Mouse (Mus musculus): ENCODE data around the gene Ice1.

The Ice1 gene

GRCm38 (mm10) chr13:70574216-70574615, 63.2 kb downstream of the Ice1 start:
- no peak for DNase-seq (ENCODE audit: low spot score in 2 of 2)

- no peak for DNase-seq (ENCODE audit: low spot score in 2 of 2)
These were observed 69.5 kb downstream of the Ice1 start for GRCm38 (mm10) chr13:70567889-70568288.

GRCm38 (mm10) chr13:70553456-70553855, 84.0 kb downstream of the Ice1 start:
- no peak for DNase-seq (ENCODE audit: low spot score in 2 of 2)

GRCm38 (mm10) chr13:70547457-70547856, 90.0 kb downstream of the Ice1 start:
- no peak for DNase-seq (ENCODE audit: low spot score in 2 of 2)

- no peak for DNase-seq (ENCODE audit: low spot score in 2 of 2)
These were observed 92.2 kb downstream of the Ice1 start for GRCm38 (mm10) chr13:70545261-70545660.

- DNase-seq (ENCODE audit: low spot score in 2 of 2): no peak
These were observed 97.6 kb downstream of the Ice1 start for GRCm38 (mm10) chr13:70539842-70540241.

- DNase-seq (ENCODE audit: low spot score in 2 of 2): no peak
These were observed 104.0 kb downstream of the Ice1 start for GRCm38 (mm10) chr13:70533412-70533811.

GRCm38 (mm10) chr13:70532719-70533118, 104.7 kb downstream of the Ice1 start:
- DNase-seq (ENCODE audit: low spot score in 2 of 2): no peak

- no peak for DNase-seq (ENCODE audit: low spot score in 2 of 2)
These were observed 119.8 kb downstream of the Ice1 start for GRCm38 (mm10) chr13:70517651-70518050.

- no peak for DNase-seq (ENCODE audit: low spot score in 2 of 2)
These were observed 122.4 kb downstream of the Ice1 start for GRCm38 (mm10) chr13:70515004-70515403.

GRCm38 (mm10) chr13:70510199-70510598, 127.2 kb downstream of the Ice1 start:
- DNase-seq (ENCODE audit: low spot score in 2 of 2): no peak

- no peak for DNase-seq (ENCODE audit: low spot score in 2 of 2)
These were observed 127.9 kb downstream of the Ice1 start for GRCm38 (mm10) chr13:70509375-70510016.

GRCm38 (mm10) chr13:70508708-70509374, 128.6 kb downstream of the Ice1 start:
- DNase-seq (ENCODE audit: low spot score in 2 of 2): no peak

All from urinary bladder, postnatal 36 days (tissue).